Mouse (Mus musculus) megakaryocyte-erythroid progenitor cell, adult 5-6 weeks (primary cell): ENCODE data around the gene Psmd5. TPM values are rescaled to one million over a fixed set of nuclear protein-coding genes. Genes with fewer than 3 reads are reported as not detected.

Experiments
- ATAC-seq: replicated peaks from 2 replicates; pipeline ENCODE4 v1.8.0; 2016; ENCODE audit warnings: mild to moderate bottlenecking, inconsistent platforms; ENCODE audit not compliant: severe bottlenecking, poor library complexity, low FRiP score, low TSS enrichment
- total RNA-seq, 2 experiments: library from RNA; stranded (forward) in 1 of 2; stranded (reverse) in 1 of 2; fragments of 200-1000, 215-1000 nt in 1 of 2; fragments of >200 nt in 1 of 2; fragmentation: Nextera tagmentation in 1 of 2; gene quantifications; 2 replicates each; pipeline ENCODE4 v1.2.3; 2014 to 2017

Gene Psmd5
- total RNA-seq (2014; fragmentation: Nextera tagmentation) (103 and 135 TPM in 2 replicates), total RNA-seq (2017) (41.4 and 42.0 TPM in 2 replicates)

DNA sequence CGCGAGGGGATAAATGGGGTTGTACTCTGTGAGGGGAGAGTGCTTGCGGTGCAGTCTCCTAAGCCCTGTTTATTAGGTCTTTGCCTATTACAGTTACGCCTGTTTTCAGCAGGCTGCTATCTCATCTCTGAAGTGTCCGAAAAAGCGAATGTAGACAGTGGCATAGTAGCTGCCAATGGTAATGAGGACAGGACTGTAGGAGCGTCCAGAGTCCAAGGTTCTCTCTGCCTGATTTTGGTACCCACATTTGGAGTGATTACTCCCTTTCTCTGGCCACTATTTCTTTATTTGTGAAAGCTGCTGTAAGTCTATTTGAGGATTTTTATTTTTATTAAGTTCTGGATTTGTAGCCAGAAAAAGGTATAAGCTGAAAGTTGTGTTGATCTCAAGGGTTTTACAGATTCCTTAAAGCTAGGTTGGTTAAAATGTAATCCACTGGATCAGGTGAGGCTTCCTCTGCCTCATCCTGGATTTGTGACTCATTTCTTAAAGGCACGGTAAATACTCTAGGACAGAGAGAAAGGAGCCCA, at the start of gene Psmd5:
Gene Psmd5 (minus strand): TSS at position 153 of the 530 bp plus-strand sequence.
- ATAC-seq = no peak

DNA sequence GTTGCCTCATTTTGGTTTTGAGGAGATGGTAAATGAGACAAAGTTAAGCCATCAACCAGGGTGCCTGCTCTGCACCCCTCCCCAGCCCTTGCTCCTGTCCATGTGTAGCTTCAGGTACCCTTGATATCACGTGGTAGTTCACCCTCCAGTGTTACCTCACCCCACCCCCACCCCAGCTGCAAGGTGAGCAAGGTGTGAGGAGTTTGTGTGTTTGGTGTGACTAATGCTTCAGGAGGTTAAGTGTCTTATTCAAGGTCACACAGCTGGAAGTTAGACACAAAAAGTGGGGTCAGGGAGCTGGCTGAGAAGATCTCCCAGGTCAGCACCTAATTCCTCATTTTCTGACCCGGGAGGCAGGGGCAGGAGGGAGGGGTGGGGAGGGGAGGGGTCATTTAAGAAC, 48.0 kb upstream of the Psmd5 start:
- no peak for ATAC-seq

DNA sequence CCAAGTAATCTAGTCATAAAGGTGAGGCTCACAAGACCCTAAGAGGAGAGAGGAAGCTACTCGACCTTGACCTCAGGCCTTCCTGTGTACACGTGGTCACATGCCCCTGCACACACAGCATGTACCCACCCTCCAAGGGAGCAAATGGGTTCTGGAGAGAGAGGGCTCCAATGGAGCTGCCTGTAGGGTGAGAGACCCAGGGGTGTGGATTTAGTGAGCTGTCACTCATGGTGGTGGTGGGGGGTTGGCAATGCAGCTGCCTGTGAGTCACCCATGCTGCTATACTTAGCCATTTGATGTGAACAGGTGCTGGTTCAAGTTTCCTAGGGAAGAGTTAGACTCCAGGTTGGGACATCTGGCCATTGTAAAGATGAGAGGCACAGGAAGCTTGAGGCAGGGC, 45.4 kb upstream of the Psmd5 start:
- ATAC-seq = 0 out of 2 replicates have a peak, but pooled peaks have one; percentile 22

DNA sequence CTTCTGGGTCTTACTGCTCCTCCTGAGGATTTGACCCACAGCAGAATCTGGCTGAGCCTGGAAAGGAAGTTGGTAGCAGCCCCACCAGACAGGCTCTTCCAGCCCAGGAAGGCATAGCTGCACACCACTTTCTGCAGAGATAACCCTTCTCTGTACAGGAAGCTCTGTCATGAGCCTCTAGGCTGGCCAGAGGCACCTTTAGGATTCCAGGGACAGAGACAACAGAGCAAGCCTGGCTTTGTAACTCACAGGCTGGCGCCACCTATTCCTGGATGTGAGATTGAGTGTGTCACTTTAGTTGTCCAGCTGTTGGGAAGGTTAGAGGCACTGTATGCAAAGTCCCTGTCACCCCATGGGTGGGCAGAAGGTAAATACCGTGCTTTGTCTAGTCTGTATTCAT, 40.3 kb upstream of the Psmd5 start:
- no peak for ATAC-seq

DNA sequence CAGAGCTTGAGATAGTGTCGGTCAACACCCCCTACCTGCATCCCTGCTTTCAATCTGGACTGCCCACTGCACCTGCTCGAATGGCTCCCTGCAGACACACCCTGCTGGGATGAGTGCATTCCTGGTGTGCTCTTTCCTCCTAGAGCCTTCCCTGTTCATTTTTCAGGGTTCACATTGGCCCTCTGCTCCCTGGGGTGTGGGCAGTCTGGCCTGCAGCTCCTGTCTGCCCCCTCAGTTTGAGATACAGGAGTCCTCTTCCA, 40.0 kb upstream of the Psmd5 start:
- no peak for ATAC-seq

DNA sequence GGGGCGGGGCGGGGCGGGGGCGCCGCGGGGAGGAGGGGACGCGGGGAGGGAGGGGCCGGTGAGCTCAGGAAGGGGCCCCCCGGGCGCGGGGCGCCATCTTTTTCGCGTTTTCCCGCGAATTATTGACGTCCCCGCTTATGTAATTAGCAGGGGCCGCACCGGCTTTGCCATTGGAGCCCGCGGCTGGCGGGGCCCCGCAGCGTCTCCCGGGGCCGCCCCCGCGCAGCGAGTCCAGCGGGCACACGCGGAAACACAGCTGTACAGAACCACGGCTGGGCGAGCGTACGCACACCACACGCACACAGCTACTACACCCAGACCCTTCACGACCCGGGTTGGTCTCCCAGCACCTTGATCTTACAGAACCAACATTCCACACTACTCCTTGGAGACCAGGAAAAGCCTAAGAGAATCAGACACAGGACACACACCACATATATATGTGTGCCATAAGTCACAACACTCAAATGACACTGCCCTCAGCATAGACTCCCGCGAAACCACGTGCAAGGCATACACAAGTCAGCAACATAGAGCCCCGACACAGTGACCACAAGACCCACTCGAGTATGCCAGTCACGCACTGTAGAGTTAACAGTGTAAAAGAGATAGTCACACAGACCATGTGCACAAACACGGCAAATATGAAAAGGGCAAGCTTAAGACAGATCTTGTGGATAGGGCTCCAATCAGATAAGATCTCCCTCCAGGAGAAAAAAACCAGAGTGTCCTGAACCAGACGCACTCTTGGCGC, 39.5 kb upstream of the Psmd5 start:
- ATAC-seq = peak; percentile 72

DNA sequence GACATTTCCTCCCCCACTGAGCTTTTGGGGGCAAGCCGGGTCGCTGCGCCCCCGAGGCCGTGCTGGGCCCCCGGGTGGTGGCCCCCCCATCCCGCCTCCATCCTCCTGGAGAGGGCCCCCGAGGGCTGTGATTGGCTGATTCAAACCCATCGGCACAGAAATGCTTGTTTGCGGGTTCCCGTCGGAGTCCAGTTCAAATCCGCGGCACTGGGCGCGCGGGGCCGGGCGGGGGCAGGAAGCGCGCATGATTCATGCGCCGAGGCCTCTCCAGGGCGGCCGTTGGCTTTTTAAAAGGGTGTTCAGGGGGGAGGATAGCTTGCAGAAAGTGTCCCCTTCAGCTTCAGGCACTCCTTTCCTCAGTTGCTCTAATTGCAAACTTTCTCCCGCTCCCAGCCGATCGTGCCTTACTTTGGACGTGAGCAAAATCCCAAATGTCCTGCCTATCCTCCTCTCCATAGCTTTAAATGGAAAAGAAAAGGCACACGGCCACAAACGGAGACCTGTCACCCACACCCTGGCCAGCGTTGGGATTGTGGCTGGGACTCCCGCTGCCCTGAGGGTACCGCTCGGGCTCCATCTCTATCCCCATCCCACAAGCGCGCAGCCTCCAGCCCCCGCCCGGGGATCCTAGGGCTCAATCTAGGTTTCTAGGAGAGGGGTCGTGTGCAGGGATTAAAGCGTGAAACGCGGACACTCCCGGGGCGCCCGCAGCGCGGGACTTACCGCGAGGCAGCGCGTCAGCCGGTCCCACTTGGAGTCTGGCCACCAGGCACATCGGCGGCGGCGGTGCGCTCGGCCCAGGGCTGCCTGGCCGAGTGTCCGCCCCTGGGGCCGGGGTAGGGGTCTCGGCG, 38.7 kb upstream of the Psmd5 start, which contains the start of gene Phf19:
Gene Phf19 (minus strand): TSS at position 809 of the 851 bp plus-strand sequence.
- ATAC-seq = peak; percentile 26; the same call in 1 of the 2 replicates

DNA sequence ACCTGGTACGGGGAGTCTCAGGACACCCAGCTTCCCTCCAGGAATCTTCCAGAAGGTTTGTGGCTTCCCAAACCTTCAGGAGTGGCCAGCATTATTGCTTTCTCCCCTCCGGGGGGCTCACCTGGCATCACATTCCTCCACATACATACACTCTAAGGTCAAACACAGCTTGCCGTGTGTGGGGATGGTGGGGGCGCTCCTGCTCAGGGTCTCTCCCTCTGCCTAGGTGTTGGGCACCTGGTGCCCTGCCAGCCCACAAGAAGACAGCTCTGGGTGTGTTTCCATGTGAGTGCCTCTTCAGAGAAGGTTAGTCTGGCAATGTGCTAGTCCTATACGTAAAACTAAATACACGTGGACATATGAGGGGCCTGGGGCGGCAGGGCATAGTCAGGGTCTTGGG, 37.8 kb upstream of the Psmd5 start:
- ATAC-seq = no peak

DNA sequence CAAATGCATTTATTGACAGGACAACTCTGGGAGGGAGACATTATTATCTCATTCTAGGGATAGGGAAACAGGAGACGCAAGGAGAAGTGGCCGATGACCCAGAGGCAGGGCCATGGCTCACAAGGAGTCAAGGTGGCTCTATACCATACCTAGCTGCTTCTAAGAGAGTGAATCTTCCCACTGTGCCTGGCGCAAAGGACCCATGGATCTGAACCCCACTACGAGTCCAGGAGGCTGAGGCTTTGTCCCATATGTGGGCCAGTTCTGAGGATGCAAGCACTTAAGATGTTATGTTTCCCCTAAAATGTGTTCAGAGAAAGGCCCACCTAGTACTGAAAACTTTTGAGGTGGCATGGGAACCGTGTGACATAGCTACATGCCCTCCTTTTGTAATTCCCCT, 37.1 kb upstream of the Psmd5 start:
- ATAC-seq = no peak

DNA sequence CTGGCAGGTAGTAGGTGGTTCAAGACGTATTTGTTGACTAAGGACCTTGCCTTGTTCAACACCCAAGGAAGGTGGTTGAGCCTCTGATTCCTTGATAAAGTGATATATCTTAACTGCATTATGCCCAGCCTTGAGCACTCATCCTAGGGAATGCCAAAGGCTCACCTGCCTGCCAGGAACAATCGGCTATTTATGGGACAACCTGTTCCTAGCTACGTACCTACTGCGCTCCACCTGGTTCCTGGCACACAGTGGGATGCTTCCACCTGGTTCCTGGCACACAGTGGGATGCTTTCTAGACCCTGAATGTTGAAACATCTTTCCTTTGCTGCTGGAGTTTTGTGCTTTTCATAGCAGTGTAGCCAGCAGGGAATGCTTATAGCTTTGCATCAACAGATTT, 35.0 kb upstream of the Psmd5 start:
- no peak for ATAC-seq

DNA sequence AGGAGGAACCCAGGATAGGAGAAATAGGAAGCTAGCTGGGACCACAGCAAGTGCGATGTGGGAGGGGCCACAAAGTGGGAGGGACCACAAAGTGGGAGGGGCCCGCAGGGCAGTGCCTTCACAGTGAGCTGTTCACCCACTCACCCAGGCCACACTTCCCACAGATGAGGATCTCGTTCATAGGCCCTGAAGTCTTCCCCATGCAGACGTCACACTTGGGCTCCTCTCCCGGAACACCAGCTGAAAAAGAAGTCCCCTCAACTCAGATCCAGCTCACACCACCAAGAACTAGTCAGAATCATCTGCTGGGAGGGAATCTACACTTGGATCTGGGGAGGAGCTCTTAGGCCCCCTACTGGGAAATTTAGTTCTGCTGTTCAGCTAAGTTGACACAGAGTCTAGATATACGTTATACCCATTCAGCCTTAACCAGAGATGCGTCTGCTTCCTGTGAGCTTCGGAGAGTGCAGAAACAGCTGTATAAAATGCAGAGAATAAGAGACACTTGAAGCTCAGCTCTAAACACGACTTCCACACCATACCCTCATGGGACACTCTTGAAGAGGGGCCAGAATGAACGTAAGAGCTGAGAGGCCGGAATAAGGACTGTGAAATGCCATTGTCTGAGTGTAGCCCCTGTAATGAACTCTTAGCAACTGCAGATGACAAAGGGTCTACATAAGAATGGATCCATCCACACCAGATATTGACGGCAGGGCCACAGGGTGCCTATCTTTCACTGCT, 32.3 kb upstream of the Psmd5 start:
- ATAC-seq = peak; percentile 23

DNA sequence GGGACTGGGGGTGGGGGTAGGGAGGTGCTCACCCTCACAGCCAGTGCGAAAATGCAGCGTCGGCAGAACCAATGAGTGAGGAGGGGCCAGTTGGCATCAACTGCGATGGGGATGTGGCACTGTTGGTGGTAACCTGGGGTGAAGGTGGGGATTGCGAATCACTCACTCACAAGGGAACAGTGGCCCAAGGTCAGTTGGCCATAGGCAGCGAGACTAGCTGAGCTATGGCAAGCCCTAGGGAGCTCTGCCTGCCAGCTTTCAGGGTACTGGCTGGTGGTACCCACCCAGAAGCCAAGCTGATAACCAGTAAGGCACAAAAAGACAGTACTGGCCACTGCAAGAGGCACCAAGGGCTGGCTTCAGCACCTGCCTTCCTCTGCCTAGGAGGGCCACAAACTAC, 31.7 kb upstream of the Psmd5 start:
- ATAC-seq = peak; percentile 2; the same call in 1 of the 2 replicates

DNA sequence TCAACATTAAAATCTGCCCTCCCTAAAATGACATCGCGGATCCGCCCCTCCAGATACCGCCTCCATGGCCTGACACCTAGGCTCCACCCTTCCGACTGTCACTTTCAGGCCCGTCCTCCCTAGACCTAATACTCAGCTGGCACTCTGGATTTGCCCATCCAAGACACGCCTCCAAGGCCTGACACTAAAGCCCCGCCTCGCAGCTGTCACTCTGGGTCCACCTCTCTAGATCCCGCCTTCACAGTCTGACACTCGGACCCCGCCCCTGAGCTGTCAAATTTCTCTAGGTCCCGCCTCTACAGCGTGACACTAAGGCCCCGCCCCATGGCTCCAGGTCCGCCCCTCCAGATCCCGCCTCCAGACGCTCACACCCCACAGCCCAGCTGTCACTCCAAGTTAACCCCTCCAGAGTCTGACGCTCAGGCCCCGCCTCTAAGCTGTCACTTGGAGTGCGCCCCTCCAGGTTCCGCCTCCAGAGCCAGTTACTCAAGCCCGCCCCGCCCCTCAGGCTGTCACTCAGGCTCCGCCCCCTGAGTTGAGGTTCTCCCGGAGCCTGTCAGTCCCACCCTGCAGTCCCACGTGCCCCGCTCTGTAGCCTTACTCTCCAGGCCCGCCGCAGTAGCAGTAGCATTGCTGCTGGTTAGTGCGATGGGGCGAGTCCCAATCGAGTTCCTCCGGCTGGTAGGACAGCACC, 30.2 kb upstream of the Psmd5 start:
- peak; percentile 92 for ATAC-seq

DNA sequence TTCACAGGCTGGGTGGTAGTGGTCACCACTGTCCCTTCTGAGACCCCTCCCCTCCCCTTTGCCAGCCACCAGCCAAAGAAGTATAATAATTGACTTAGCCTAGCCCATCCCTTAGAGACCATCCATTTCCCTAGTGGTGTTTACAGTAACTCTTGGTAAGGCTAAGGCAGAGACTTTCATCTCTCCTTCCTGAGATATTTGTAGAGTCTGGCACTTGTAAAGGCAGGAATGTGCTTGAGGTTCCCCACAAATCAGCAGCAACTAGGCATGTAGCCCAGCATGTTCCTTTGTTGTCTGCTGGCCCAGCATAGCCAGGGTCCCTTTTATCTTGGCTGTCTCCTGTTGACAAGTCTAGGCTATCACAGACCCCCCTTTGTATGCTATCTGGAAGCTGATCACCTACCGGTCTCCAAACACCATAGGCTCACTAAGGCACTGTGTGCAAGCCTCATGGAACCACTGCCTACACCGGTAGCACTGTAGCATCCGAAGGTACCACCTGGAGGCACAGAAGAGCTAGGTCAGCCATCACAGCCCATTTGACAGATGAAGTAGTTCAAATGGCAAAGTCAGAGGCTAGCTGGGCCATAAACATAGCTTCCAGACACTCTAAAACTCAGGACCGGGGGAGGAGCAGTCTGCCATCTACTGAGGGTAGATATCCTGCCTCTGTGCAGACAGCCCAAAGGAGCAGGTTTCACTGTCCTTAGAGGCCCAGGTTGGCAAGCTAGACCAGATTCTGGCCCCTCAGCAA, 29.1 kb upstream of the Psmd5 start:
- no peak for ATAC-seq

DNA sequence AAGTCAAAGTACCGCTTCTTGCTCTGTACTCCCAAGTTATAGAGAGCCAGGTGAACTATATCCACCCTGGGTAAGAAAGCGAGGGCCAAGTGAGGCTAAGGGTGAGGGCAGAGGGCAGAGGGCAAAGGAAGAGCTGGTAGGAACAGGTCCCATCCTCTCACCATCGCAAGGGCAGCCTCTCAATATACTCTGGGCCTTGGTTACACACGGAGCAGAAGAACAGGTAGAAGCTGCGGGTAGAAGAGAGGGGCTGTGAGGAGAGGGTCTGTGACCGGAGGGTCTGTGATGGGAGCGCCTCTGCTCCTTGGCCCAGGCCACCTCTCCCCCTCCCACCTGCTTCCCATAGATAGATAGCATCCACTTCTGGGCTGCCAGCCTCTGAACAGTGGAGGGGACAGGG, 28.4 kb upstream of the Psmd5 start:
- no peak for ATAC-seq

DNA sequence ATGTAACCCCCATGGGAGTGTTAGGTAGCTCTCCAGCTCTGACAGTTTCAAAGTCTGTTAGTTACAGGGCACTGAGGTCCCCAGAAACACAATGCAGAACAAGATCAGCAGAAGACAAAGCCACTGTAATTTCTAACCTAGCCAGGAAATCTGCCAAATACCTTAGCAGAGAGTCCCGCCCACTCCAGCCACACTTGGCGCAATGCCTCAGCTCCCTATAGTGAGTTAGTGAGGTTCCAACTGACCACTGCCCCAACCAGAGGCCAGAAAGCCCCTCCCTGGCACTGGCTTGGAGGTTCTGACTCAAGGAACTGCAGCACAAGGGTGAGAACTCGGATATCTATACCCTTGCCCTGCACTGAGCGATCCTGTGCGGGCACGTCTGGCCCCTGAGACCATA, 28.0 kb upstream of the Psmd5 start:
- ATAC-seq = no peak

DNA sequence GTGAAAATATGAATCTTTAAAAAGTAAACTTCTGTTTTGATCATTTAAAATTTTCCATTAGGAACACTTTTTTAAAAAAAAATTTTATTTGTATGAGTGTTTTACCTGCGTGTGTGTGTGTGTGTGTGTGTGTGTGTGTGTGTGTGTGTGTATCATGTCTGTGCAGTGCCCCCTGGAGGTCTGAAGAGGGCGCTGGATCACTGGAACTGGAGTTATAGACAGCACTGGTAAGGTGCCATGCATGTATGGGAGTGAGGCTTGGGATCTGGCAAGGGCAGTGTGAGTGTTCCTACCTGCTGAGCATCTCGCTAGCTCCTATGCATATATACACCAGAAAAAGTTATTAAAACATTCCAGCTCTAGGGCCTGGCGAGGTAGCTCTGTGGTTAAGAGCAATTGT, 27.0 kb upstream of the Psmd5 start:
- ATAC-seq = no peak

DNA sequence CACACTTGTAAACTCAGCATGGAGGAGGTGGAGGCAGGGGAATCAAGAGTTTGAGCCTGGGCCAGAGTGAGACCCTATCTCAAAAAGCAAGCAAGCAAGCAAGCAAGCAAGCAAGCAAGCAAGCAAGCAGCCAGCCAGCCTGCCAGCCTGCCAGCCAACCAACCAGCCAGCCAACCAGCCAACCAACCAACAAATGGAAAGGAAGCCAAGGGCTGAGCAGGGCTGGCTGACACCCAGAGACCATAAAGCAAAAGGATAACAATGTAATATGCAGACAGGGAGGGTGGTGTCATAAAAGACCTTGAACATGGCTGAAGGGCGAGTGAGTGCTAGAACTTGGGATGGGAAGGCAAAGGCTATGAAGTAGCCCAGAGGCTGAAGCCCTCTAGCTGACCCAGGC, 25.6 kb upstream of the Psmd5 start:
- ATAC-seq = no peak

DNA sequence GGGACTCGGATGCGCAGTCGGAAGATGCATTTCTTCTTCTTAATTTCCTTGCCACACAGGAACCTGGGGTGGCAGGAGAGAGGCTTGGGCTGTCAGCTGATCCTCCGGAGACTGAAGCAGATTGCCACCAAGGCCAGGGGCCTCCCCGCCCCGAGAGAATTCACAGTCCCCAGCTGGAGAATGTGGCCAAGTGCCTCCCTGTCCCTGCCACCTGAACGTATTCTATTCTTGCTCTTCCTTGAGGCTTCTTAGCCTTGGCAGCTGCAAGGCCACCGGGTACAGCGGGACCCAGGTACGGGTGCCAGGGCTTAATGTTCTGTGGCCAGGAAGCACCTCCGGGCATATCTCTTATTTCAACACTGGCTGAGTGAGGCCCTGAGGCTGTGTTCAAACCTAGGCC, 24.9 kb upstream of the Psmd5 start:
- no peak for ATAC-seq
